Mouse (Mus musculus) cerebellum, adult 11 months (tissue): Measurements from ENCODE around the gene Hnrnpul2.

Source experiments
- DNase-seq: peaks from one replicate; pipeline ENCODE4 v3.0.0; 2022

The Hnrnpul2 gene

GRCm38 (mm10) chr19:8819596-8820423, at the start of gene Hnrnpul2:
TSS of gene Hnrnpul2 (plus strand) at chr19:8820010.
- peak; percentile 98 for DNase-seq

DNA sequence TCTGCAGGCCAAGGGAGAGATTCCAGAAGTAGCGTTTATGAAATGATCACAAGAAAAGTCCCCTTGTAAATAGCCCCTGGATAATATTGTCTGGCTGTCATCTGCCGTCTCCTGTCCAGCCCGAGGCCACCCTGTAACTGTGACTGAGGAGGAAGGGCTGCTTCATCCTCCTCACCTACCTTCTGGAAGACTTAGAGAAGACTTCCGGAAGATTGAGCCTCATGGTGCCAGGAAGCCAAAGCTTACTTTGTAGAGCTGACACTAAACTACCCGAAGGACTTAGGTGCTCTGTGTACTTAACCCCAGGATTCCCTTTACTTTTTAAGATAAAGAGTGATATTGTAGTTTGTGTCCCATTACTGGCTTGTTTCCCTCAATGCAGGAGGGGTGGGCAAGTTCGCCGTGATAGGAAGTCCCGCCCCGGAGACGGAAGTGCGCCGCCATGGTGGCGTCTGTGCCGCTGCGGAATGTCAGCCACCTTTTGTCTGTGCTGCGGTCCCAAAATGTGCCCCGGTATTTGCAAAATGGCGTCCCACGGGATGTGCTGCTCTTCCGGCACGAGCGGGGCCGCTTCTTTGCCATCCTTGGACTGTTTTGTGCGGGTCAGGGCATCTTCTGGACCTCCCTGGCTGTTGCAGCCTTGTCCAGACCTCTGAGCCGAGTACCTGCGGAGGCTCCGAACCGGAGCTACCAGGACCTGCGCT, 49.1 kb upstream of the Hnrnpul2 start, which contains the start of gene Tmem223:
Gene Tmem223 (plus strand): TSS at position 430 of the 704 bp plus-strand sequence.
- peak; percentile 71 for DNase-seq

DNA sequence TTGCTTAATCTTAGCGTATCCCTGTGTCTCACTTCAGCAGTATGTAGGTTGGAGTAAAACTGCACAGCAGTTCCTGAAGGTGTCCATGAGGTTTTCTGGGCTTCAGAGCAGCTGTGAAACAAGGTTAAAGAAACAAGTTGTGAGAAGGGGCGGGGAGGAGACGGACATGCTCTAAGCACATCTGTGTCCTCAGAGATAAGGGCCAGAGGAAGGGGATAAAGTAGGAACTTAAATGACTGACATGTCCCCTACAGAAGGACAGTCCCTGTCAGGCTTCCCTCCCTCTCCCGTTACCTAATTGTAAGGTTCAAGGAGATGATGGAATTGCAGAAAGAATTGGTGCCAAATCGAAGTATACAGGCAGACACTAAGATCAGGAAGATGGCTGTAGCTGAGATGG, 46.8 kb upstream of the Hnrnpul2 start:
- DNase-seq: no peak

DNA sequence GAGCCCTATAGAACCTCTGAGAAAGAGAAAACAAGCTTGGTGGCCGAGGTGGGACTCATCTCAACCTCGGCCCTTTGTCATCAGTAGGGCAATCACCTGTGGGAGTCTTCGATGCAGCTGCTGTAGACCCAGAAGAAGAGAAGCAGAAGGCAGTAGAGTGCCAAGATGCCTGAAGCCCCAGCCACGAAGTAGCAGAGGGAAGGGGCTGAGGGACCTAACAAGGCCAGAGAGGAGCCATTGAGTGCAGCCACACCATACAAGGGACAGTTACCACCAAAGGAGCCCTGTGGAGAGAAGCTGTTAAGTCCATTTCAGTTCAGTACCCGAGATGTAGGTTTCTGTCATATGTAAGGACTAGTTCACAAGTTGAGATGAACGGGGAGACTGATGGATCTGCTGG, 46.4 kb upstream of the Hnrnpul2 start:
- DNase-seq: no peak

GRCm38 (mm10) chr19:8774086-8774835, 45.5 kb upstream of the Hnrnpul2 start, which contains the start of gene Tmem179b:
TSS of gene Tmem179b (minus strand) at chr19:8774467.
- peak; percentile 96 for DNase-seq

GRCm38 (mm10) chr19:8774951-8775421, 44.8 kb upstream of the Hnrnpul2 start:
- no peak for DNase-seq

DNA sequence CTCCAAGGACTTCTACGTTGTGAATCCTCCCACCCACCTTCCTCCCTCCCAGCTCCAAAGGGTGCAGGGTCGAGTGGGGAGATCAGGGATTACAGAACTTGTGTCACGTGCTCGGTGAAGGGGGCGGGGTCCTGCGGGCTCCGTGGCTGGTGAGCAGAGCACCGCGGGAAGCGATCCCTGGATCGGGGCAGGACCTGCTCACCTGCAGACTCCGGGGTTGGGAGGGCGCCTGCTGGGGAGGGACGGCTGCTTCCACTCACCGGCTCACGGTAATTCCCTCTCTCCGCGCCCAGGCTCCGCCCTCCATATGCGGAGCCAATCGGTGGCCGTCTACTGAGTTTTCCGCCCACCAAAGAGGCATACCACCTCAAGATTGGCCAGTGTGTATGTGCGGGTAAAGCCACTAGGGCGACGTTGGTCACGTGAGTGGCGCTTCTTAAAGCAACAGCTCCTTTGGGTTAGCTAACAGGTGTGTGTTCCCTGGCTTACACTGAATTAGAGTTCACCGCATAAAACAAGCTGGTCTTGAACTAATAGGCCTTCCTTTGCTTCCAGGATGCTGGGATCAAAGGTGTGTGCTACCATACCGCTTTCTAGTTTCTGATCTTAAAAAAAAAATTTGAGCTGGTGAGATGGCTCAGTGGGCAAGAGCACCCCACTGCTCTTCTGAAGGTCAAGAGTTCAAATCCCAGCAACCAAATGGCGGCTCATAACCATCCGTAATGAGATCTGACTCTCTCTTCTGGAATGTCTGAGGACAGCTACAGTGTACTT, 33.6 kb upstream of the Hnrnpul2 start, which contains the start of gene Taf6l:
Gene Taf6l (minus strand): TSS at position 410 of the 774 bp plus-strand sequence.
- DNase-seq: peak; percentile 88

DNA sequence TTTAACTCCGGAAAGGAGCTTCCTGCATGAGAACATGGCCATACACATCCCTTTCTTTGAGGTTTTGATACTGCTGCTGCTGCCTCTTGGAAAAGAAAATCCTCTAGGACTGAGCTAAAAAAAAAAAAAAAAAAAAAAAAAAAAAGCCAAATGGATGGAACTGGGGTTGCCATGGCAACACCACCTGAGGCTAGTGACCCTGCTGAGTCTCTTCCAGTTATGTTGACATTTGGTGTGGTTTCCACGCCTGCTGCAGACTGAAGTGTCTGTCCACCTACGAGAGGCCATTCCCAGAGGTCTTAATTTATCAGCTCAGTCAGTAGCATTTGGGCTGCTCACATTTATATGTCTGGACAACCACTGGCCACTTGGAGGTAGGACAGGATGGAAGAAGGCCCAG, 31.3 kb upstream of the Hnrnpul2 start:
- DNase-seq: no peak

DNA sequence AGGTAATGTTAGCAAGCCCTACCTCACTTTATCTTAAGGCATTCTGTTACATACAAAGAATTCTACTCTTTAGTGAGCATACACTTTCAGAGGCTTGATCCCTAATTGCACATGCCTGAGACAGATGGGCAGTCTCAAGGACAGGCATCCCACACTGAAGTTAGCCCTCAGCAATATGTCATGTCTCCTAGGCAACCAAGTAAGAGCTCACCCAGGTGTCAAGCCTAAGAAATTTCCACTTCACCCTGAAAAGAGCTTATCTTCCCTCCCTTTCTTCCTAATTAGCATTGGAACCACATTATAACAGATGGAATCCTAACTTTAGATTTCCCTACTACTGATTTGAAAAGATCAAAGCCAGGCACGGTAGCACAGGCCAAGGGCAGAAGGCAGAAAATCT, 30.6 kb upstream of the Hnrnpul2 start:
- DNase-seq: no peak

DNA sequence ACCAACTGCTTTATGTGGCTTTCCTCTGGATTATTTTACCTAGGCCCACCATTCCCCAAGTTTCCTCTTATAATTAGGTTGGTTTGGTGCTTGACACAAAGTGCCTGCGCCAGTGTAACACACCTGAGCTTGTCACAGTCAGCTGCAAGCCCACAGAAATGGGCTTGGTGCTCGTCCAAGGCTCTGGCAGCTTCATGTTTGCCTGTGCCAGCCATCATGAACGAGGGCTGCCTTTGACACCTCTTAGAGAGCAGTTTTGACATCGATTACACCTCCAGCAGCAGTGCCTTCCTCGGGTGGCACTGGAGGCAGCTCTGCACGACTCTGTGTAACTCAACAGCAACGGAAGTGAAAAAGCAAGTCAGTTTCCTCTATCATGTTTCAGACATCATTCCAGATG, 29.6 kb upstream of the Hnrnpul2 start:
- no peak for DNase-seq

GRCm38 (mm10) chr19:8798264-8798946, 21.4 kb upstream of the Hnrnpul2 start, which contains the start of gene Polr2g:
TSS of gene Polr2g (minus strand) at chr19:8798577.
- peak; percentile 86 for DNase-seq

GRCm38 (mm10) chr19:8798947-8799315, 20.9 kb upstream of the Hnrnpul2 start:
- no peak for DNase-seq

DNA sequence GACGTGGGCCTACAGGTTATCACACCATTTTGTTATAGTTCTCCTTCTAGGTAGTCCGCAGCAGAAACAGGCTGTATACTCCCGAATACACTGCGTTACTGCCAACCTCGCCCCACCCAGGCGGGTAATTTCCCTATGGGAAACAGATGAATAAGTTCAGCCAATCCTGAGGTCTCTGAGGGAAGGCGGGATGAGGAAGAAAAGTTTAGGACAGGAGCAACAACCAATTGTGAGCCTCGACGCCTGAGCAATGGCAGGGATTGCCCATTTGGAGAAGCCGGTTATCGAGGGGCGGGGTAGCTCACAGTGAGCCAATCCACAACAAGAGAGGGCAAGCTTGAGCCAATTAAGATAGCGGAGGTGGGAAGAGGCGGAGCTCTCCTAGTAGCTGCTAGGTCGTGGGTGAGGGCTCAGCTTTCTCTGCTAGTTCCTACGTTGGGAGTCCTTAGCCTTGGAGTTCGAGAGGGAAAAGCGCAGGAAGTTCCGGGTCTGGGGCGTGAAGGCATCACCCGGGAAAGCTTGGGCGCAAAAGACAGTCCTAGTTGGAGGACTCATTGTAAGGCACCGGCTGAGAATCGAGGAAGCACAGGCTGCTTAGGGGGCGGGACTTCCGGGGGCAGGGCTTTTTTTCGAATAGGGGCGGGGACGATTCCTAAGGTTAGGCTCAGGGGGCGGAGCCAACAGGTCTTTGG, 17.5 kb upstream of the Hnrnpul2 start, which contains the start of gene Zbtb3:
Gene Zbtb3 (plus strand): TSS at position 426 of the 692 bp plus-strand sequence.
- peak; percentile 94 for DNase-seq

DNA sequence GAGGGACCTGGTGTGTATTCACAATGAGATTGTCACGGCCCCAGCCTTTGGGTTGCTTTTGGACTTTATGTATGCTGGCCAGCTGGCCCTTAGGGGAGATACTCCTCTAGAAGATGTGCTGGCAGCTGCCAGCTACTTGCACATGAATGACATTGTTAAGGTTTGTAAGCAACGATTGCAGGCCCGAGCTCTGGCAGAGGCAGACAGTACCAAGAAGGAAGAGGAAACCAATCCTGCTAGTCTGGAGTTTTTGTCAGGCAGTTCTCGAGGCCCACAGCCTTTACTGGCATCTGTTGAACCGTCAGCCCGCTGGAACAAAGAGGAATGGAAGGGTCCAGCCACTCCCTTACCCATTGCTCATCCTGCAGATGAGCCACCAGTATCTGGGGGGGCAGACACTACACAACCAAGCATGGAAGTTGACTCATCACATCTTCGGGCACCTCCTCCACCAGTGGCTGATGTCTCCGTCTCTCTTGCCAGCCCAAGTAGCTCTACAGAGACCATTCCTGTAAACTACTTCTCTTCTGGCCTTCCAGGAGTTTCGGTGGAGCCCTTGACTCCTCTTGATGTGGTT, 16.5 kb upstream of the Hnrnpul2 start:
- DNase-seq: no peak

DNA sequence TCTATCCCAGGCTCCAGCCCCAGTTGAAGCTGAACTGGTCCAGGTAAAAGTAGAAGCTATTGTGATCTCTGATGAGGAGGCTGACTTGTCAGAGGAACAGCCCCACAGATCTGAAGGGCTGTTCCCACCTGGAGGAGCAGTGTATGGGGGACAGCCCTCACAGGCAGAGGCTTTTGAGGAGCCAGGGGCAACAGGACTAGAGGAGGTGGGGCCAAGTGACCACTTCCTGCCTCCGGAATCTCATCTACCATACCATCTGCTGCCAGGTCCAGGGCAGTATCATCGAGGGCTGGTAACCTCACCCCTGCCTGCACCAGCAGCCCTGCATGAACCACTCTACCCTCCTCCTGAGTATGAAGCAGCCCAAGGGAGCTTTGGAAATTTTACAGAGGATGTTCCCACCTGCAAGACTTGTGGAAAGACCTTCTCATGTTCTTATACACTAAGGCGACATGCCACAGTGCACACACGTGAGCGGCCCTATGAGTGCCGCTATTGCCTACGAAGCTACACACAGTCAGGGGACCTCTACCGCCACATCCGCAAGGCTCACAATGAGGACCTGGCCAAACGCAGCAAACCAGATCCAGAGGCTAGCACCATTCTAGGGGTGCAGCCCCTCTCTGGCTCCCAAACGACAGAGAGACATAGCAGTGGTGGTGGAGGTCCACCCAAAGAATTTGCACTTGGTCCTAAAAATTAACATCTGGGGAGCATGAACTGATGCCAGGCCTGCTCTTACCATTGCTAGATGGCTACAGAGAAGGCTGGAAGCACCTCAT, 15.7 kb upstream of the Hnrnpul2 start:
- no peak for DNase-seq

GRCm38 (mm10) chr19:8806810-8807209, 13.0 kb upstream of the Hnrnpul2 start:
- DNase-seq: no peak

GRCm38 (mm10) chr19:8815812-8816211, 4.0 kb upstream of the Hnrnpul2 start:
- no peak for DNase-seq

DNA sequence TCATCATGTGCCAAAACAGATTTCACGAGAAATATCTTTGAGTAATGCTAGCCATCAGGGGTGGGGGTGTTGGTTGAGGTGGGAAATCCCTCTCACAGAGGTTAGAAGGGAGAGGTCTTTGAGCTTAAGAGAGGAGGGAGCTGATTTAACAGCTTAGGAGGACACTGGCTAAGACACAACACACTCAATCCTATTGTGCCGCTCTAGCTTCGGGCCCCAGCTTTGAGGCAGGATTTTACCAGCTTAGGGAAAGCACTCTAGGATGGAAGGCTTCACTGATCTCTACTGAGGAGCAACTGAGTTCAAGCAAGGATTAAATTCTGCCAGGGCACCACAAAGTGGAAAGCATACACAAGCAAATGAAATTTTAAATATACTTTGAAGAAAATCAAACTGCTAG, 2.8 kb upstream of the Hnrnpul2 start:
- DNase-seq: no peak

- DNase-seq: no peak
These were observed 1.5 kb upstream of the Hnrnpul2 start for GRCm38 (mm10) chr19:8818301-8818798.
